Mouse (Mus musculus): Measurements from ENCODE around the gene Terf2ip. TPM values are rescaled to one million over a fixed set of nuclear protein-coding genes. Genes with fewer than 3 reads are reported as not detected.

Terf2ip gene
- total and polyA plus RNA-seq, 3 experiments: 9.4 to 13.7 (median 12.4) TPM

DNA sequence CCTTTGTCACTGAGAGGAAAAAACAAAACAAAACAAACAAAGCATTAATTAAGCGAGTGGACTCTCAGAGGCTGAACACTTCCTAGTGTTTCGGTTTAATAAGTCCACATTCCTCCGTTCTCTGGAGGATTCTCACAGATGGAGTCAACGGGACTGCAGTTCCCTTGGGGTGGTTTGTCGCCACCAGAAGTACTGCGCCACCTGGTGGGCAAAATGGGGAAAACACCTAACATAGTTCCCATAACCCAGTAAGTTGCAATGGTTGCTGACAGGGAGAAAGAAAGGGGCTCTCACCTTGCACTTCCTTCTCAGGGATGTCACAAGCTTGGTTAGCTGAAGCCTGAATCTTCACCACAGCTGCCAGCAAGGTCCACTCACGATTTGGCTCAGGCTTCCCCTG is 21.3 kb upstream of the Terf2ip start:
- Histone ChIP-seq H3K79me2 (replicated peaks; ENCODE audit: control insufficient read depth, extremely low read depth, insufficient read depth, poor library complexity, severe bottlenecking) (no peaks in the 10 kb centered on the region; the same call in 1 of the 2 replicates), H3K36me3 (replicated peaks in 1 of 2; ENCODE audit: control insufficient read depth in 1 of 2, insufficient read depth in 1 of 2, low read length in 1 of 2) (peaks cover 56 to 70% of the 10 kb centered on the region in 2 experiments), H3K27ac (ENCODE audit: insufficient read depth, low read depth) (no peak overlapping the region), H3K9ac (ENCODE audit: insufficient read depth, low read depth) (no peak overlapping the region), H3K4me3 (replicated peaks in 1 of 3; ENCODE audit: low read depth in 2 of 3, low read length in 2 of 3, poor library complexity in 1 of 3) (no peak overlapping the region), H3K4me2 (ENCODE audit: insufficient read depth, low read depth, poor library complexity, severe bottlenecking) (no peak overlapping the region), H3K27me3 (replicated peaks) (no peaks in the 10 kb centered on the region), H3K9me3 (replicated peaks; ENCODE audit: low read length) (no peaks in the 10 kb centered on the region), H3K4me1 (ENCODE audit: control insufficient read depth in 1 of 2, insufficient read depth in 2 of 2) (peaks cover 2 to 27% of the 10 kb centered on the region in 2 experiments; a peak in 3 of 4 replicates)
- TF ChIP-seq SMC3 (IDR thresholded peaks at IDR 0.05; ENCODE audit: low read depth, low read length): peak; percentile 84
- no peak for TF ChIP-seq ZMIZ1 (IDR thresholded peaks at IDR 0.05; ENCODE audit: low read depth, low read length)
- TF ChIP-seq CHD1 (IDR thresholded peaks at IDR 0.05; ENCODE audit: low read depth, low read length): no peak
- peak; percentile 14; the same call in 1 of the 2 replicates for TF ChIP-seq HCFC1 (IDR thresholded peaks at IDR 0.05; ENCODE audit: low read depth, low read length)
- no peak for TF ChIP-seq EP300 (IDR thresholded peaks at IDR 0.05; ENCODE audit: low read length)
- TF ChIP-seq RAD21 (IDR thresholded peaks at IDR 0.05; ENCODE audit: low read depth, low read length): peak; percentile 59
- no peak for TF ChIP-seq NELFE (IDR thresholded peaks at IDR 0.05; ENCODE audit: low read depth, low read length)
- no peak for TF ChIP-seq ZC3H11A (IDR thresholded peaks at IDR 0.05; ENCODE audit: low read depth, low read length)
- TF ChIP-seq KAT2A (IDR thresholded peaks at IDR 0.05; ENCODE audit: insufficient replicate concordance, low read length): no peak
- TF ChIP-seq TCF12 (IDR thresholded peaks at IDR 0.05; ENCODE audit: low read depth, low read length): 0 out of 2 replicates have a peak, but pooled peaks have one; percentile 17
- no peak for TF ChIP-seq POLR2AphosphoS2 (IDR thresholded peaks at IDR 0.05; ENCODE audit: low read depth, low read length)
- TF ChIP-seq POLR2A (IDR thresholded peaks at IDR 0.05; ENCODE audit: low read depth, low read length): no peak
- no peak for TF ChIP-seq USF1 (IDR thresholded peaks at IDR 0.05; ENCODE audit: low read depth, low read length)
- TF ChIP-seq CTCF (conservative IDR thresholded peaks at IDR 0.05 in 1 of 2, IDR thresholded peaks at IDR 0.05 in 1 of 2; ENCODE audit: low read depth in 2 of 2, low read length in 2 of 2): peak; percentile 87 to 90
- TF ChIP-seq E2F4 (IDR thresholded peaks at IDR 0.05; ENCODE audit: insufficient replicate concordance, low read depth, low read length): no peak
- TF ChIP-seq JUND (conservative IDR thresholded peaks at IDR 0.05; ENCODE audit: low read depth, low read length): no peak
- TF ChIP-seq PAX5 (IDR thresholded peaks at IDR 0.05; ENCODE audit: low read length): no peak
- DNase-seq (ENCODE audit: extremely low read depth): peak; percentile 88
- dilution Hi-C loops (cut with MboI; ENCODE audit: extremely low pct_ligation_motif_present, extremely low pct_unique_long_range_greater_than_20kb, low sequenced_read_pairs) (no loop called here), in situ Hi-C loops (cut with MboI; ENCODE audit: low pct_ligation_motif_present, low pct_unique_long_range_greater_than_20kb, low sequenced_read_pairs) (loop anchor here (10.0 kb wide), 1 partner anchor 115 kb away; the partner anchor contains the start of gene Tmem170)

DNA sequence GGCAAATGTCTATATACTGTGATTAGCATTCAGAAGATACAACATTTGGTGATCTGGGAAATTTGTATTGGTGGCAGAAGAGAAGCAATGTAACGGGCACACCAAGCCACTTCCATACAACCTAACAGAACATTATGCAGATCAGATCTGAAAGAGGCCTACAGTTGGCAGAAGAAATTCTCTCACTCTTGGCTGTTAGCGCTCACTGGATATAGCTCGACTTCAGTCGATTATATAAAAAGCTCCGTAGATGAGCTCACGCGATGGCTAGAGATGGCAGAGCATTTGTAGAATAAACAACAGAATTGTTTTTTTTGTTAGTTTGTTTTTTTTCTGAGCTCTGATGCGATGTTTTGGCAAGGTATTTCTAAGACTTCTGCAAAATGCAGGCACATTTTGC is 19.9 kb upstream of the Terf2ip start:
- Histone ChIP-seq H3K9me3 (replicated peaks; ENCODE audit: low read length) (no peaks in the 10 kb centered on the region), H3K27ac (ENCODE audit: insufficient read depth, low read depth) (no peak overlapping the region), H3K4me3 (replicated peaks in 1 of 3; ENCODE audit: low read depth in 2 of 3, low read length in 2 of 3, poor library complexity in 1 of 3) (peak overlapping the region; percentile 70 to 95 (median 84)), H3K36me3 (replicated peaks in 1 of 2; ENCODE audit: control insufficient read depth in 1 of 2, insufficient read depth in 1 of 2, low read length in 1 of 2) (peaks cover 57 to 71% of the 10 kb centered on the region in 2 experiments), H3K4me2 (ENCODE audit: insufficient read depth, low read depth, poor library complexity, severe bottlenecking) (peak overlapping the region; percentile 77), H3K79me2 (replicated peaks; ENCODE audit: control insufficient read depth, extremely low read depth, insufficient read depth, poor library complexity, severe bottlenecking) (no peaks in the 10 kb centered on the region; the same call in 1 of the 2 replicates), H3K4me1 (ENCODE audit: control insufficient read depth in 1 of 2, insufficient read depth in 2 of 2) (peaks cover 2 to 21% of the 10 kb centered on the region in 2 experiments; a peak in 3 of 4 replicates), H3K9ac (ENCODE audit: insufficient read depth, low read depth) (peak overlapping the region; percentile 45), H3K27me3 (replicated peaks) (no peaks in the 10 kb centered on the region)
- dilution Hi-C loops (cut with MboI; ENCODE audit: extremely low pct_ligation_motif_present, extremely low pct_unique_long_range_greater_than_20kb, low sequenced_read_pairs): no loop called here
- no peak for DNase-seq (ENCODE audit: extremely low read depth)
- in situ Hi-C loops (cut with MboI; ENCODE audit: low pct_ligation_motif_present, low pct_unique_long_range_greater_than_20kb, low sequenced_read_pairs): loop anchor here (10.0 kb wide), 1 partner anchor 116 kb away; the partner anchor contains the start of gene Tmem170
- no peak for TF ChIP-seq TCF12 (IDR thresholded peaks at IDR 0.05; ENCODE audit: low read depth, low read length)
- no peak for TF ChIP-seq EP300 (IDR thresholded peaks at IDR 0.05; ENCODE audit: low read length)
- no peak for TF ChIP-seq ZNF384 (IDR thresholded peaks at IDR 0.05; ENCODE audit: low read depth, low read length)
- no peak for TF ChIP-seq NELFE (IDR thresholded peaks at IDR 0.05; ENCODE audit: low read depth, low read length)
- TF ChIP-seq JUN (IDR thresholded peaks at IDR 0.05; ENCODE audit: insufficient read depth, low read depth, low read length): no peak
- no peak for TF ChIP-seq CHD1 (IDR thresholded peaks at IDR 0.05; ENCODE audit: low read depth, low read length)
- TF ChIP-seq E2F4 (IDR thresholded peaks at IDR 0.05; ENCODE audit: insufficient replicate concordance, low read depth, low read length): no peak
- no peak for TF ChIP-seq ELF1 (IDR thresholded peaks at IDR 0.05; ENCODE audit: low read depth, low read length)
- TF ChIP-seq KAT2A (IDR thresholded peaks at IDR 0.05; ENCODE audit: insufficient replicate concordance, low read length): no peak
- no peak for TF ChIP-seq SMC3 (IDR thresholded peaks at IDR 0.05; ENCODE audit: low read depth, low read length)
- no peak for TF ChIP-seq NRF1 (IDR thresholded peaks at IDR 0.05; ENCODE audit: low read depth, low read length)
